ENCODE assay signal across 14 mouse cellular contexts in genomic region chr1:88668353-88668752, GRCm38 (mm10). TPM values are rescaled to one million over a fixed set of nuclear protein-coding genes. Genes with fewer than 3 reads are reported as not detected.
DNase-seq lines count a peak whose midpoint lies in the region; ATAC-seq lines count a peak whose summit lies in the region.
"Had no signal": no experiment of that assay in that cellular context is flagged by ENCODE, and none has a peak within 500 bp of the region (broad histone marks: within the 10 kb centered on the region; RNA-seq: fewer than 3 reads in every experiment).

No protein-coding gene starts in this region.

- 0 out of 2 replicates have a peak overlapping the region, but pooled peaks have one; percentile 5 for H3K4me2 ChIP-seq in kidney, embryonic 15.5 days
- H3K4me2 ChIP-seq in hindbrain, embryonic 14.5 days (replicated peaks) = 0 out of 2 replicates have a peak overlapping the region, but pooled peaks have one; percentile 12
- H3K4me2 ChIP-seq: heart, embryonic 15.5 days had no signal

- no peaks in the 10 kb centered on the region for H3K9me3 ChIP-seq in kidney, embryonic 15.5 days (replicated peaks)
- no peaks in the 10 kb centered on the region for H3K9me3 ChIP-seq in hindbrain, embryonic 14.5 days (ENCODE audit: control insufficient read depth, low read length)
- H3K9me3 ChIP-seq: heart, embryonic 15.5 days; megakaryocyte, embryonic 14.5 days had no signal

- H3K4me1 ChIP-seq in kidney, embryonic 15.5 days = peaks cover 24% of the 10 kb centered on the region
- H3K4me1 ChIP-seq in hindbrain, embryonic 14.5 days (replicated peaks; ENCODE audit: control insufficient read depth, insufficient read depth, low read length) = 0 out of 2 replicates have a peak, but pooled peaks cover 12% of the 10 kb centered on the region

- no peak for DNase-seq in kidney, adult 11 months
- DNase-seq in embryo, embryonic 9.5 days (ENCODE audit: extremely low spot score) = peak; percentile 39
- DNase-seq in hindbrain, embryonic 14.5 days (ENCODE audit: low spot score) = no peak
- peak; percentile 40 for DNase-seq in retina, embryonic 14.5 days (ENCODE audit: low spot score)
- no peak for DNase-seq in ovary, postnatal 10 days (ENCODE audit: low spot score)
- DNase-seq in right cerebral cortex, postnatal 4 days = no peak
- DNase-seq in cerebellum, adult 8-10 months = no peak
- DNase-seq: adrenal gland, adult 8-10 months; cerebellum, adult 11-12 months had no signal

- peak overlapping the region; percentile 59; the same call in 1 of the 2 replicates for H3K27ac ChIP-seq in kidney, embryonic 15.5 days
- H3K27ac ChIP-seq in hindbrain, embryonic 14.5 days = no peak overlapping the region
- H3K27ac ChIP-seq: heart, embryonic 15.5 days; liver, embryonic 14.5 days had no signal

- no peak for ATAC-seq in kidney, embryonic 15.5 days (replicated peaks; ENCODE audit: low FRiP score)
- ATAC-seq in hindbrain, embryonic 14.5 days (ENCODE audit: low FRiP score) = no peak

- H3K27me3 ChIP-seq in kidney, embryonic 15.5 days = no peaks in the 10 kb centered on the region
- no peaks in the 10 kb centered on the region for H3K27me3 ChIP-seq in hindbrain, embryonic 14.5 days (ENCODE audit: control insufficient read depth, insufficient read depth, low read length)
- H3K27me3 ChIP-seq: heart, embryonic 15.5 days had no signal

- no peak overlapping the region for H3K9ac ChIP-seq in kidney, embryonic 15.5 days
- H3K9ac ChIP-seq in hindbrain, embryonic 14.5 days = no peak overlapping the region
- H3K9ac ChIP-seq: heart, embryonic 15.5 days; liver, embryonic 14.5 days had no signal

- 11% methylated on average over 7 of the region's 7 CpGs for WGBS in kidney, embryonic 15.5 days
- WGBS in hindbrain, embryonic 14.5 days = 3% methylated on average over 7 of the region's 7 CpGs

- H3K36me3 ChIP-seq in kidney, embryonic 15.5 days = no peaks in the 10 kb centered on the region
- no peaks in the 10 kb centered on the region for H3K36me3 ChIP-seq in hindbrain, embryonic 14.5 days (replicated peaks; ENCODE audit: control insufficient read depth, insufficient read depth)
- H3K36me3 ChIP-seq: heart, embryonic 15.5 days had no signal

- H3K4me3 ChIP-seq in kidney, embryonic 15.5 days (replicated peaks) = no peak overlapping the region
- no peak overlapping the region for H3K4me3 ChIP-seq in hindbrain, embryonic 14.5 days (replicated peaks; ENCODE audit: low read length)
- H3K4me3 ChIP-seq: erythroblast, embryonic 14.5 days; heart, embryonic 15.5 days; megakaryocyte, embryonic 14.5 days had no signal

RNA-seq across cellular contexts. Expression of gene Arl4c, which starts 33.7 kb away (rescaled TPM):
- polyA plus RNA-seq in kidney, embryonic 15.5 days (2015; fragmentation: Nextera tagmentation; extraction: Ambion mirVana) = 26.9 and 27.9 TPM in 2 replicates
- 23.0 and 26.2 TPM in 2 replicates for polyA plus RNA-seq in hindbrain, embryonic 14.5 days (2014; fragmentation: Nextera tagmentation; extraction: Ambion mirVana)

Comparison
In these comparisons a context has a peak if more than half of its experiments do, and no peak if none do; other contexts are left out.
1. DNase-seq: peak in embryo, embryonic 9.5 days (single experiment) and retina, embryonic 14.5 days (single experiment); none in kidney, adult 11 months (single experiment), hindbrain, embryonic 14.5 days (single experiment), ovary, postnatal 10 days (single experiment), right cerebral cortex, postnatal 4 days (single experiment) and cerebellum, adult 8-10 months (single experiment).